Mouse (Mus musculus): ENCODE results near the gene Hint3. TPM values are rescaled to one million over a fixed set of nuclear protein-coding genes. Genes with fewer than 3 reads are reported as not detected.
A peak's percentile ranks its signal among the peaks of the same experiment; 100 is the strongest.

Hint3 gene
- total RNA-seq, 2 experiments from 2014 or later: 44.8 to 45.5 TPM

DNA sequence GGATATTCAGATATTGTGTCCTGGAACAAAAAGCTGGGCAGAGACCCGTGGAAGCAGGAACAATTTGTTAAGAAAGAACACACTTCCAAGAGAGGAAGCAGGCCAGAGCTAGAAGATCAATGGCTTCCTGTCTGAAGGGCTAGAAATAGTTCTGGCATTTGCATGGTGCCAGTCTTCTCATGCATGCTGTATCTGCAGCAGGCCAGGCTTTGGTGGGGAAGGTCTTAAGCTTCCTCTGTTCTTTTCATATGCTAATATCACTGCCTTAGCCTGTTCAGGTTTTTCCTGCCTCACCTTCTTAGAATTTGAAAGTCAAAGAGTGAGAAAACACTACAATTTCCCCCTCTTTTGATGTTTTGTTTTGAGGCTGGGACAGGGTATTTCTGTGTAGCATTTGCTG is 1.9 kb downstream of the Hint3 start:
- intact Hi-C loops (cut with DNase I): no loop called here
- H3K4me3 ChIP-seq: no peak overlapping the region
- no peak for TF ChIP-seq CTCF (IDR thresholded peaks at IDR 0.05)
- H3K27ac ChIP-seq: no peak overlapping the region
- DNase-seq (ENCODE audit: extremely low spot score in 1 of 2, low spot score in 2 of 2): no peak

DNA sequence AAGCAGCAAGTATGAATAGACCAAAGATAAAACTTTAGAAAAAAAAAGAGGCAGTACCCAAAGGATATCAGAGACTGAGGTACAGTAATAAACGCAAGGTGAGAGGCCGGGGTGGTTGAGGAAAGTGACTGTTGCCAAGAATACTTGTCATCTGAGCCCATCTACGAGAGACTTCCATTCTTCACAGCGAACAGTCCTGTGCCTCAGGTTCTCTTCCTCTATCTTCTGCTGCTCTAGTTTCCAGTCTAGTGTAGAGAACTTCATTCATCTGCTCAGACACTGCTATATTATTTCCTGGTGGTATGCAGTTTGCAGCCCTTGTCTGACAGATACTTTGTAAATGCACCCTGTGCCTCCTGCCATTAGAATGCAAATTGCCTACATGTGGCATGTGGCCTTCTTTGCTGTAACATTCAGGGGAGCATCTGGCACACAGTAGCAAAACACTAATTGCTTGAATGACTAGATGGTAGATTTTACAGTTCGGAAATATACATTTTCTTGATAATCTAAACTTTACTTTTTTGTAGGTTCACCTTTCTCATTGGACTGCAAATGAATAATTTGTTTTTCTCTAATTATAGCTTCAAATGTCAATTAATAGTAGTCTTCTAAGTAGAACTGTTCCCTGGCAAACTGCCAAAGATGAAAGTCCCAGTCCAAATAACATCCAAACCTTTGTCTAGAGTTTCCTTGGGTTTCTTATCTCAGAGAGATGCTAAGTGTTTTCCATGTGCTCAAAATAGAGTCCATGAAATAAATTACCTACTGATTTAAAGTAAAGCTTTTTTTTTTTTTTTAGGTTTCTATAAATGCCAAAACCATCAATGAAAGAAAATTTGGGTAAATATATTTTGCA is 5.0 kb downstream of the Hint3 start:
- TF ChIP-seq CTCF (IDR thresholded peaks at IDR 0.05): no peak
- Histone ChIP-seq H3K4me3 (no peak overlapping the region), H3K27ac (no peak overlapping the region)
- intact Hi-C loops (cut with DNase I): loop anchor here (5.0 kb wide), 1 partner anchor 678 kb away; no protein-coding TSS in a partner anchor
- DNase-seq (ENCODE audit: extremely low spot score in 1 of 2, low spot score in 2 of 2): no peak

DNA sequence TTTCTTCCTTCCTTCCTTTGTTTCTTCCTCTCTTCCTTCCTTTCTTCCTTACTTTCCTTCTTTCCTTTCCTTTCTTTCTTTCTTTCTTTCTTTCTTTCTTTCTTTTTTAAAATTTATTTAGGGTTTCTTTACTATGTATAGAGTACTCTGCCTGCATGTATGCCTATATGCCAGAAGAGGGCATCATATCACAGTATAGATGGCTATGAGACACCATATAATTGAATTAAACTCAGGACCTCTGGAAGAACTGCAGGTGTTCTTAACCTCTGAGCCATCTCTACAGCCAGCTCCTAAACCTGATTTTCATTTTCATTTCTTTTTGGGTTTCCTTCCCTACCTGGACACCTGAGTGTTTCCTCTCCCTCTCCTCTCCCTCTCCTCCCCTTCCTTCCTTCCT is 6.5 kb downstream of the Hint3 start:
- Histone ChIP-seq H3K27ac (no peak overlapping the region), H3K4me3 (no peak overlapping the region)
- intact Hi-C loops (cut with DNase I): loop anchor here (5.0 kb wide), 1 partner anchor 679 kb away; no protein-coding TSS in a partner anchor
- DNase-seq (ENCODE audit: extremely low spot score in 1 of 2, low spot score in 2 of 2): no peak
- TF ChIP-seq CTCF (IDR thresholded peaks at IDR 0.05): peak; percentile 50

DNA sequence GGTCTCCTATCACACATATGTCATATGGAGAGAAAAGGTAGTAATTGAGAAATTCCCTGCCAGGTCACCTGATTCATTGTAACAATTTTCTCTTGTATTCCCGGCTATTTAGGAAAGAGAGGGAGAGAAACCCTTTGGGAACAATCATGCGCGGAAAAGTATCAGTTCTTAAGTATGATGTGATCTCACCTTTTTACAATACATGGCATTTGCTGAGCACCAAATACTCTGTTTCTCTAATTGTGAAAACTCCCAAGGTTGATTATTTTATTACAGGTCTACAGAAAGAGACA is 10.6 kb downstream of the Hint3 start:
- DNase-seq (ENCODE audit: extremely low spot score in 1 of 2, low spot score in 2 of 2): no peak
- Histone ChIP-seq H3K27ac (peak overlapping the region; percentile 94), H3K4me3 (peak overlapping the region; percentile 67)
- TF ChIP-seq CTCF (IDR thresholded peaks at IDR 0.05): no peak
- intact Hi-C loops (cut with DNase I): loop anchor here (2.0 to 5.0 kb wide), 2 partner anchors 184 to 693 kb away; partner anchors contain the start of genes Hddc2 and Ncoa7

DNA sequence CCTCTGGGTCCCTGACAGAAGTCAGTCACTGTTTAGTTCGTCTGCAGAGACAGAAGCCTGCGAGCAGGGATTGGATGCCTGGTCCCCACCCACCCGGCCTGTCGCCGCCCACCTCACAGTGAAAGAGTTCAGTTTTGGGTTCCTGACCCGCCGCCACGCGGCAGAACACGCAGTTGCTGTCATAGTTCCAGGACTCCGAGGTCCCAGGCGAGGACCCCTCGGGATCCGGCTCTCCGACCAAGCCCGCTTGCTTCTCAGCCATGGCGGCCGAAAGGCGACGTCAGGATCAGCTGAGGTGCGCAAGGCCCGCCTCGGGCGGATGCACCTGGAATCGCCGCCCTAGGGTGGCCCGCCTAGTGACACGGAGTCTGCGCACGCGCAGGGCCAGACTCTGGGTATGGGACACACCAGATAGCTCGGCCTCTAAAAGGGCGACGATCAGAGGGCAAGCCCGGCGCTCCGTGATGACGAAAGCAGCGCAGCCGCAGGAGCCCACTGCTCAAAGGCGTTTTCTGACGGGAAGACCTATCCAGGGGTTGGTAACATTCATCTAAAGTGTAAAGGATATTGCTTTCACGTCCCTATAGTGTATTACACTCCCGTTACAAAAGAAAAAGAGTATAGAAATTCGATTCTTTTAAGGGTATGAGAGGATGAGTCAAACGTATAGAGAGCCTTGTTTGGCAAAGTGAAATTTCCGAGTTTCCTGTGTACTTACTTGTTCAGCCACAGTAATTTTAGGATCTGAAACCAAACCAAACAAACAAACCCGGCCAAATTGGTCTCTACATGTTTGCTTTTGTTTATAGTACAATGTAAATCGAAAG is 11.1 kb downstream of the Hint3 start:
- TF ChIP-seq CTCF (IDR thresholded peaks at IDR 0.05): peak; percentile 21
- intact Hi-C loops (cut with DNase I): loop anchor here (2.0 to 5.0 kb wide), 2 partner anchors 184 to 694 kb away; partner anchors contain the start of genes Hddc2 and Ncoa7
- DNase-seq (ENCODE audit: extremely low spot score in 1 of 2, low spot score in 2 of 2): peak; percentile 99
- H3K27ac ChIP-seq: peak overlapping the region; percentile 94
- peak overlapping the region; percentile 67 for H3K4me3 ChIP-seq

DNA sequence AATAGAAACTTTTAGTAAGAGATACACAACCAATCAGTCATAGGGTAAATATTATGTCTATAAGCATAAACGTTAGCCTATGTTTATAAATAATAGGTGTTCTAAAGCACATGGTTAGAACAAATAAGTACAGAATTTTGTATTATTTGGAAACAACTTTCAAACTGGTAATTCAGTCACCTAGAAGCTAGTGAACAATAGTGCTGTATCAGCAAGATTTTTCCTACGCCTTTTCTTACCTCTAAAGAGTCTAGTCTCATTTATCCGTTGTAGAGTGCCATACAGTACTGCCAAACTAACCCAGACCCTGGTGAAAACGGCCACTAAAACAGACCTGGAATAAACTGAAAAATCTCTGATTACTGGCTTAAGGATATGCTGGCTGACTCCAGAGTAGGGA is 16.4 kb downstream of the Hint3 start:
- intact Hi-C loops (cut with DNase I): no loop called here
- Histone ChIP-seq H3K27ac (no peak overlapping the region), H3K4me3 (no peak overlapping the region)
- no peak for DNase-seq (ENCODE audit: extremely low spot score in 1 of 2, low spot score in 2 of 2)
- no peak for TF ChIP-seq CTCF (IDR thresholded peaks at IDR 0.05)

DNA sequence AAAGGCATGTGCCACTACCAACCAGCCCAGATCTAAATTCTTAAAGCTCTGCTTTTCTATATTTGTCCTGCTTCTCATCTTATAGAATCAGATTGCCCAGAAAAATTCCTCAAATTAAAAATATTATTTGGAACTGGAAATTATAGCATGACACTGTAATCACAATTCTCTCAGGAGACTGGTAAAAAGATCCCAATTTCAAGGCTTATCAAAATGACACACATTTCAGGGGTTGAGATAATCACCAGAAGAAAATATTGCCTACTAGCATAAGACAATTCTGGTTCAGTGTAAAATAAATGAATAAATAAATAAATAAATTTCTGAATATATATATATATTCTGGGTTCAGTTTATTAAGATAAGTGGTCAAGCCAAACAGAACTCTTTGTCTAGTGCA is 19.8 kb downstream of the Hint3 start:
- intact Hi-C loops (cut with DNase I): no loop called here
- no peak for TF ChIP-seq CTCF (IDR thresholded peaks at IDR 0.05)
- Histone ChIP-seq H3K27ac (no peak overlapping the region), H3K4me3 (no peak overlapping the region)
- no peak for DNase-seq (ENCODE audit: extremely low spot score in 1 of 2, low spot score in 2 of 2)

DNA sequence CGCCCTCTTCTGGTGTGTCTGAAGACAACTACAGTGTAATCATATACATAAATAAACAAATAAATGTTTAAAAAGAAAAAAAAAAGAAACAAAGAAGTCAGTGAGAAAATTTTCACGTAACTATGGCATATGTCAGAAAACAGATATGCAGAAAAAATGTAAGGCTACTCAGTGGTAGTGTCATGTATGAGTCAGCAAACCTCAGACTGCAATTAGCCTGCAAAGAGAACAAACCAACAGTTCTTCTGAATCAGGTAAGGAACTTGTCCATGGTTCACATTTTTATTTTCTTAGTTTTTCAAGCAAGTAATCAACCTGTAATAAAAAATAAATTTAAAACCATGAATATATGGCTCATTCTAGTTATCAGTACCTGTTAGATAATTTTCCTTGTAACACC is 21.3 kb downstream of the Hint3 start:
- intact Hi-C loops (cut with DNase I): no loop called here
- H3K27ac ChIP-seq: no peak overlapping the region

DNA sequence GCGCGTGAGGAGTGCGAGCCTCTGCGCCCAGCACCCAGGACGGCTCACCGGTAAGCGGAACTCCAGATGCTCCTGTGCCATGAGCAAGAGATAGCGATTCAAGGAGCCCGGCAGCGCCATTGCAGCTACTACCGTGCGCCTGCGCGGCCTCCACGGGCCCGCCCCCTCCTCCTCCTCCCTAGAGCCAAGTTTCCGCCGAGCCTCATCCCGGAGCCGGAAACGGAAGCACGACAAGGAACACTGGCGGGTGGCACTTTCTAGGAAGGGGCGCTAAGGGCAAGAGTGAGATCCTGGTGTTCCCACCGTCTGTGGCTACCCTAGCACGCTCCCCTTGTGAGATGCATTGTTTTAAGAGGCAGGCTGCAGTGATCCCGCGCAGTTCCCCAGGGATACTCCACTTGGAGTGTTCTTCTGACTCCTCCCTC is 28.9 kb downstream of the Hint3 start, which contains the start of gene Trmt11:
Trmt11 (minus strand) TSS at position 208 of the 425 bp plus-strand sequence.
- DNase-seq (ENCODE audit: extremely low spot score in 1 of 2, low spot score in 2 of 2): peak; percentile 89 to 90
- intact Hi-C loops (cut with DNase I): loop anchor here (5.0 kb wide), 1 partner anchor 212 kb away; no protein-coding TSS in a partner anchor
- Histone ChIP-seq H3K27ac (peak within 1 kb of the TSS; percentile 84), H3K4me3 (peak within 1 kb of the TSS; percentile 62)
- no peak for TF ChIP-seq CTCF (IDR thresholded peaks at IDR 0.05)

More for the DNA sequence above, 21.3 kb downstream of the Hint3 start:
- no peak for TF ChIP-seq CTCF (IDR thresholded peaks at IDR 0.05)
- H3K4me3 ChIP-seq: no peak overlapping the region
- DNase-seq (ENCODE audit: extremely low spot score in 1 of 2, low spot score in 2 of 2): no peak

DNA sequence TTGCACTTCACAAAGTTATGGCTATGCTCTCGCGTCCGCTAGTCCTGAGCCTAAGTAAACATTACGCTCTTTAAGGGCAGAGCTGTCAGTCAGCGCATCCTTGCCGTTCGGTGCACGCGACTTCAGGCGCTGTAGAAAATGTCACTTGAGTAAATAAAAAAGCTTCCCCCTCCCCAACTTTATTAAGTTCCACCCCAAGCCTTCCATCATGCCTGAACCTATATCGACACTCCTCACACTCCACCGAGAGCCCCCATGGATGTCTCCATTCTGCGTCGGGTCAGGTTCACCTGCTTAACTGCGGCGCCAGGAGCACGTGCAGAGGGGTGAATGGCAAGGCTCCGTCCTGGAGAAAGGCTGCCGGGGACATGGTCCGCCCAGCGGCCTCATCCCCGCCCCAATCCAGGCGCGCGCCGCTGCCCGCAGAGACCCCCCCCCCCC is 29.3 kb downstream of the Hint3 start:
- Histone ChIP-seq H3K27ac (peak overlapping the region; percentile 84), H3K4me3 (peak overlapping the region; percentile 62)
- intact Hi-C loops (cut with DNase I): loop anchor here (5.0 kb wide), 1 partner anchor 212 kb away; no protein-coding TSS in a partner anchor
- peak in 1 of 2 experiments; percentile 23 for DNase-seq (ENCODE audit: extremely low spot score in 1 of 2, low spot score in 2 of 2)
- no peak for TF ChIP-seq CTCF (IDR thresholded peaks at IDR 0.05)

DNA sequence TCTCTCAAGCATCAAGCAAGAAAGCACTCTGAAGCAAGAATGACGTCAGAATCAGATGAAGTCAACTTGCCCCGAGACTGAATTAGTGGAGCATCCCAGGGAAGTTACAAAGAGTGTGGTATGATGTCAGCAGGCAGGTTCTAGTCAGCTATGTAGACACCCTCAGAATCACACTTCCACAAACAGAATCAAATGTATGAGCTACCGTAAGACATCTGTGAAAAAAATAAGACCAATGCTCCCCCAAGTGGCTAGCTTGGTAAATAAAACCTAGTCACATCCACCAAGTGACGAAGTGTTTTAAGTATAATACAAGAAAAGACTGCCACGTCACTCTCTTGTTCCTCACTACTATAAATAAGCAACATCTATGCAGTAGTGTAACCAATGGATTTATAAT is 42.4 kb downstream of the Hint3 start:
- intact Hi-C loops (cut with DNase I): loop anchor here (5.0 kb wide), 1 partner anchor 1055 kb away; no protein-coding TSS in a partner anchor
- H3K4me3 ChIP-seq: no peak overlapping the region
- no peak overlapping the region for H3K27ac ChIP-seq
- DNase-seq (ENCODE audit: extremely low spot score in 1 of 2, low spot score in 2 of 2): no peak
- peak; percentile 52 for TF ChIP-seq CTCF (IDR thresholded peaks at IDR 0.05)

DNA sequence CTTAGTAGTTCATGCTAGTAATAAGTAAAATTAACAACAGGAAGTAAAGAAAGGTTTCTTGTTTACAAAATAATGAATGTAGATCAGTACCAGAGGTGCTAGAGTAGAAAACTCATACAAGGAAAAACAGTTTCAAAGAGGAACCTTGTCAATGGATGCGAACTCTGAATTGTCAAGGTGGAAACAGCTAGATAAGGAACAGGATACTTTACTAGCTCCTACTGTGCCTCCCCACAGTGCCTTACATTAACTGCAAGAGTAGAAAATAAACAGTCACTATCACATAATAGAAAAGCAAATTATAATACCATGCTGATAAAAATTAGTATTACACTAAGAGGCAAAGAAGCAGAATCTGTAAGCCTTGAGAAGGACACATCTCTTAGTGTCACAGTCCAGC is 43.7 kb downstream of the Hint3 start:
- Histone ChIP-seq H3K27ac (no peak overlapping the region), H3K4me3 (no peak overlapping the region)
- DNase-seq (ENCODE audit: extremely low spot score in 1 of 2, low spot score in 2 of 2): no peak
- no peak for TF ChIP-seq CTCF (IDR thresholded peaks at IDR 0.05)
- intact Hi-C loops (cut with DNase I): loop anchor here (5.0 kb wide), 1 partner anchor 1053 kb away; no protein-coding TSS in a partner anchor
